Mouse (Mus musculus) gastrocnemius, adult 2 months (tissue): ENCODE data around the gene Gm10306. TPM values are rescaled to one million over a fixed set of nuclear protein-coding genes. Genes with fewer than 3 reads are reported as not detected.

Experiments used
- DNase-seq: peaks from one replicate; pipeline ENCODE4 v3.0.0; 2022
- H3K27ac ChIP-seq: fragments of 200-600 bp; 2 replicates; pipeline ENCODE4 v1.8.1; 2022; ENCODE audit warnings: mild to moderate bottlenecking
- H3K4me3 ChIP-seq: fragments of 200-600 bp; 2 replicates; pipeline ENCODE4 v1.8.1; 2022; ENCODE audit warnings: mild to moderate bottlenecking, moderate library complexity
- CTCF ChIP-seq: fragments of 200-600 bp; IDR thresholded peaks from 2 replicates; pipeline ENCODE4 v1.8.1; 2022; ENCODE audit warnings: antibody characterized with exemption, mild to moderate bottlenecking, moderate library complexity
- intact Hi-C: fragments of 180-260 bp; cut with DNase I; formaldehyde crosslinking; loops from one replicate; pipeline ENCODE4 v1.15.1; 2025
- long read RNA-seq, 2 experiments: library from polyadenylated mRNA; stranded (forward); transcript quantifications; one replicate each; pipeline ENCODE4 v2.0.0; 2021
- total RNA-seq, 2 experiments: library from RNA; stranded (reverse); gene quantifications; 2 replicates each; pipeline ENCODE4 v1.2.3; 2021

Gene Gm10306
- not detected for total RNA-seq
- long read RNA-seq, experiment 1 = 0 reads
- long read RNA-seq, experiment 2 = 0 reads

DNA sequence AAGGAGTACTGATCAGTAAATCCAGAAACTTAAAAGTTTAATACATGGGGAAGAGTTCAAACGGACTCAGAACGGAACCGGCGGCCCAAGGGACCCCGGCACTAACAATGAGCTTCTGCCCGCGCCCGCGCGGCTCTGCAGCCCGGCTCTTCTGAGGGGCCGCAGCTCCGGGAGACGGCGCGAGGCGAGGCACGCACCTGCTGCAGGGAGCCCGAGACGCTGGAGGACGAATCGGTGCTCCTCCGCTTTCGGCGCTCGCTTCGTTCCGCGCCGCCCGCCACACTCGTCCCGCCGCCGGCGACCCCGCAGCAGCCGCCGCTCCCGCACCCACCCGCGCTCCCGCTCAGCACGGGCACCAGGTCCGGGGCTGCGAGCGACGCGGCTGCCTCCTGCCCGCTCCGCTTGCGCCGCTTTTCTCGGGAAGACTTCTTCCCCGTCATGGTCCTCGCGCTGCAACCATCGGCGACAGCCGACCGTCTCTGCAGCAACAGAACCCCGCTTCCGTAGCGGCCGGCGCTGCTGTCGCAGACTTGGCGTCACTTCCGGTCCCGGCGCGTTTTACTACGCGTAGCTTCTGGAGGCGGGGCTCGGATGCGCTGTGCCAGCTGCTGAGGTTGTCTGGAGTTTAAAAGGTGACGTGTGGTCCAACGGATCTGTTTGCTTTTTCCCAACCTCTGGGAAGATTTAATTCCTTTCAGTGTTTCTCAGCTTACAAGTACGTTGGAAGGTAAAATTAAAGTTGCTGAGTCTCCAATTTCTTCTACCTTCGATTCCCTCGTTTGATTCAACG is at the start of gene Gm10306, which contains the start of gene Caap1:
Gene Gm10306, plus strand, starts transcription at position 282 of the 790 bp plus-strand sequence.
Gene Caap1, minus strand, starts transcription at position 532 of the 790 bp plus-strand sequence.
- peak; percentile 96 for DNase-seq
- no peak for TF ChIP-seq CTCF
- Histone ChIP-seq H3K4me3 (peak within 1 kb of the TSS; percentile 100), H3K27ac (peak within 1 kb of the TSS; percentile 91)
- intact Hi-C loops = loop anchor here (5.0 kb wide), 1 partner anchor 46 kb away; the partner anchor contains the start of gene Plaa

GRCm38 (mm10) chr4:94515366-94515765 is 41.0 kb upstream of the Gm10306 start:
- intact Hi-C loops = loop anchor here (10.0 kb wide), 1 partner anchor 391 kb away; no protein-coding TSS in a partner anchor
- no peak overlapping the region for H3K4me3 ChIP-seq
- DNase-seq = no peak
- H3K27ac ChIP-seq = no peak overlapping the region
- no peak for TF ChIP-seq CTCF

- TF ChIP-seq CTCF = peak; percentile 84
- no peak overlapping the region for H3K27ac ChIP-seq
- peak; percentile 55 for DNase-seq
- H3K4me3 ChIP-seq = no peak overlapping the region
- intact Hi-C loops = loop anchor here (10.0 kb wide), 1 partner anchor 393 kb away; no protein-coding TSS in a partner anchor
These were observed 38.7 kb upstream of the Gm10306 start for GRCm38 (mm10) chr4:94517631-94518030.

- H3K4me3 ChIP-seq = no peak overlapping the region
- peak; percentile 57 for TF ChIP-seq CTCF
- intact Hi-C loops = no loop called here
- no peak for DNase-seq
- no peak overlapping the region for H3K27ac ChIP-seq
These were observed 33.0 kb upstream of the Gm10306 start for GRCm38 (mm10) chr4:94523321-94523720.

DNA sequence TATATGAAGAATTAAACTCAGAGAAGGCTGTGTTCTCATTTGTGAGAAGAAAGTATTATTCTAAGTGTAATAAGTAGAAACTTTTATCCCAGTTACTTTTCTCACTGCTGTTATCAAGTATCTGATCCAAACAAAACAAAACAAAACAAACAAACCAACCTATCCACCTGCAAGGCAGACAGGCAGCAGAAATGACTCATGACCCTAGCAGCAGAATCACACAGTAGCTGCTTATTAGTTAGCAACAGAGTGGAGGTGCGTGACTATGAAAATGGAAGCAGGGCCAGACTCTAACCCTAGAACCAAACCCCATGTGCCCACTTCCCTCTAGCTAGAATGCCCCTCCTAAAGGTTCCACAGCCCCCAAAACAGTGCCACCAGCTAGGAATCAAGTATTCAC is 26.9 kb upstream of the Gm10306 start:
- no peak for TF ChIP-seq CTCF
- no peak for DNase-seq
- Histone ChIP-seq H3K4me3 (no peak overlapping the region), H3K27ac (no peak overlapping the region)
- intact Hi-C loops = no loop called here

DNA sequence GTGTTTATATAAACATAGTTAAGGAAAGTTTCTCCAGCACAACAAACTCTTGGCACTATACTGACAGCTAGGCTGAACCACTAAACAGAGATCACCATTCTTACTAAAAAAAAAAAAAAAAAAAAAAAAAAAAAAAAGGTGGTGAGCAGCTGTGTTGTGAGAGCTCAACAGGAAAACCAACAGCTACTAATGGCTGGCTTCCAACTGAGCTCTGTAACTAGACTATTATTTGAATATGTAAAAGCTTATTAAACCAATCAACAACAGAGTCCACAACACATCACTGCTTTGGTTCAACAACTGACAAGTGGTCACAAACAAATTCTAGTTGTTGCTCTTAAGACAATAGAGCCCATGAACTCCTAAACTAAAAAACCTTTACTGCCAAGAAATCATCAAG is 23.1 kb upstream of the Gm10306 start:
- no peak overlapping the region for H3K4me3 ChIP-seq
- DNase-seq = no peak
- TF ChIP-seq CTCF = no peak
- no peak overlapping the region for H3K27ac ChIP-seq
- intact Hi-C loops = no loop called here

DNA sequence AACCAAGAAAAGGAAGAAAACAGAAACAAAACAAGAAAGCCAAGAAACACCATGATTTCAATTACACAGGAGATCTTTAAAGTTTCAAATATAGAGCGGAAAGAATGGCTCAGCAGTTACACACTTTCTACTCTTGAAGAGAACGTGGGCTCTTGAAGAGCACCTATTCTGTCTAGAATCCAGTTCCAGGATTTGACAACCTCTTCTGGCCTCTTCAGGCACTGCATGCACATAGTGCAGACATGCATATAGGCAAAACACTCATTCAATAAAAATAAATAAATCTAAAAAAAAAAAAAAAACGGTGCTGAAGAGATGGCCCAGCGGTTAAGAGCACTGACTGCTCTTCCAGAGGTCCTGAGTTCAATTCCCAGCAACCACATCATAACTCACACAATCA is 13.3 kb upstream of the Gm10306 start:
- intact Hi-C loops = no loop called here
- no peak for TF ChIP-seq CTCF

GRCm38 (mm10) chr4:94544321-94544720 is 12.0 kb upstream of the Gm10306 start:
- intact Hi-C loops = no loop called here
- DNase-seq = no peak
- no peak for TF ChIP-seq CTCF
- H3K27ac ChIP-seq = no peak overlapping the region
- no peak overlapping the region for H3K4me3 ChIP-seq

More for the DNA sequence above, 13.3 kb upstream of the Gm10306 start:
- DNase-seq = no peak
- H3K4me3 ChIP-seq = no peak overlapping the region
- H3K27ac ChIP-seq = no peak overlapping the region

- DNase-seq = no peak
- intact Hi-C loops = loop anchor here (5.0 kb wide), 1 partner anchor 47 kb away; the partner anchor contains the start of gene Plaa
- no peak for TF ChIP-seq CTCF
These were observed 1.3 kb upstream of the Gm10306 start for GRCm38 (mm10) chr4:94554955-94555494.

DNA sequence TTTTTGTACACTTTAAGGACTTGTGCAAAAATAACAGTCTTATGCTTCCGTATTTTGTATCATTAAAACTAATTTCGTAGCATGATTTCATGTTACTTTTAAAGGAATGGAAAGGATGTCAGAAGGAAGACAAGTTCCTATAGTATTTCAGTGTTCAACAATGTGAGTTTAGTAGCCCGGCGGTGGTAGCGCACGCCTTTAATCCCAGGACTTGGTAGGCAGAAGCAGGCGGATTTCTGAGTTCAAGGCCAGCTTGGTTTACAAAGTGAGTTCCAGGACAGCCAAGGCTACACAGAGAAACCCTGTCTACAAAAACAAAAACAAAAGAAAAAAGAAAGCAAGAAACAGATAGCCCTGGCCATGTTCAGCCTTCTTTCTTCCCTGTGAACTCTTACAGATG is 799 bp downstream of the Gm10306 start:
- Histone ChIP-seq H3K4me3 (peak overlapping the region; percentile 100), H3K27ac (peak overlapping the region; percentile 91)
- TF ChIP-seq CTCF = no peak
- no peak for DNase-seq
- intact Hi-C loops = loop anchor here (5.0 kb wide), 1 partner anchor 45 kb away; the partner anchor contains the start of gene Plaa

More at GRCm38 (mm10) chr4:94554955-94555494, 1.3 kb upstream of the Gm10306 start:
- H3K27ac ChIP-seq = no peak overlapping the region
- H3K4me3 ChIP-seq = peak overlapping the region; percentile 100

- no peak for DNase-seq
- intact Hi-C loops = loop anchor here (5.0 kb wide), 1 partner anchor 43 kb away; the partner anchor contains the start of gene Plaa
- H3K4me3 ChIP-seq = no peak overlapping the region
- TF ChIP-seq CTCF = no peak
- H3K27ac ChIP-seq = no peak overlapping the region
These were observed 2.9 kb downstream of the Gm10306 start for GRCm38 (mm10) chr4:94559266-94559665.

- DNase-seq = no peak
- intact Hi-C loops = no loop called here
- Histone ChIP-seq H3K27ac (no peak overlapping the region), H3K4me3 (no peak overlapping the region)
- TF ChIP-seq CTCF = no peak
These were observed 4.0 kb downstream of the Gm10306 start for GRCm38 (mm10) chr4:94560316-94560715.
